Mouse (Mus musculus) kidney, adult 2 months (tissue): ENCODE data around the gene Zcchc7. TPM values are rescaled to one million over a fixed set of nuclear protein-coding genes. Genes with fewer than 3 reads are reported as not detected.

ENCODE experiments used
- DNase-seq: peaks from one replicate; pipeline ENCODE4 v3.0.0; 2021
- H3K27ac ChIP-seq: fragments of 200-500 bp; 2 replicates; pipeline ENCODE4 v1.5.1; 2012; ENCODE audit warnings: low read depth, low read length, control low read depth, inconsistent platforms; ENCODE audit not compliant: insufficient read depth
- H3K27me3 ChIP-seq: fragments of 200-500 bp; replicated peaks from 2 replicates; pipeline ENCODE4 v1.6.1; 2012; ENCODE audit warnings: mild to moderate bottlenecking, moderate library complexity, low read length, inconsistent platforms; ENCODE audit not compliant: control insufficient read depth, insufficient read depth
- H3K36me3 ChIP-seq: fragments of 200-500 bp; 2 replicates; pipeline ENCODE4 v1.6.1; 2012; ENCODE audit warnings: mild to moderate bottlenecking, moderate library complexity, low read length, inconsistent platforms; ENCODE audit not compliant: control insufficient read depth, insufficient read depth
- H3K4me1 ChIP-seq: fragments of 200-500 bp; 2 replicates; pipeline ENCODE4 v1.6.1; 2011; ENCODE audit warnings: low read length; ENCODE audit not compliant: control insufficient read depth, insufficient read depth
- H3K4me3 ChIP-seq: fragments of 200-500 bp; 2 replicates; pipeline ENCODE4 v1.5.1; 2011; ENCODE audit warnings: mild to moderate bottlenecking, low read depth, low read length, control low read depth; ENCODE audit not compliant: insufficient read depth
- CTCF ChIP-seq: fragments of 200-500 bp; conservative IDR thresholded peaks from 2 replicates; pipeline ENCODE4 v1.5.1; 2011; ENCODE audit warnings: low read depth, mild to moderate bottlenecking, control low read depth, low read length, moderate library complexity, mixed read lengths; ENCODE audit not compliant: insufficient read depth, insufficient read length
- POLR2A ChIP-seq: fragments of 200-500 bp; IDR thresholded peaks from one replicate; pipeline ENCODE4 v1.6.1; 2011; ENCODE audit warnings: low read depth, low read length, control low read depth
- WGBS: fragments of 180-500 bp; shearing (Covaris S2); methylation state at CpG from one replicate; pipeline ENCODE4 v1.1.7; 2018; 5-methylcytosine and 5-hydroxymethylcytosine counted together
- polyA plus RNA-seq: library from polyadenylated mRNA; depleted of rRNA; stranded (reverse); fragments of >200 nt; gene quantifications from 2 replicates; pipeline ENCODE4 v1.2.3, GENCODE M21; 2012; rRNA removed

Zcchc7 gene
- polyA plus RNA-seq, 1 experiment, result 9.1 TPM

- TF ChIP-seq CTCF, result peak; percentile 26; the same call in 1 of the 2 replicates
- no peak for TF ChIP-seq POLR2A
- peaks cover 20% of the 10 kb centered on the region for H3K4me1 ChIP-seq
- no peaks in the 10 kb centered on the region for H3K27me3 ChIP-seq
- no peak for DNase-seq
- H3K27ac ChIP-seq, result no peak overlapping the region
- no peak overlapping the region for H3K4me3 ChIP-seq
- no peaks in the 10 kb centered on the region for H3K36me3 ChIP-seq
- WGBS, result 82% methylated on average over 10 of the region's 10 CpGs
Measured at GRCm38 (mm10) chr4:44976921-44977710, 221.4 kb downstream of the Zcchc7 start.

- H3K27me3 ChIP-seq, result no peaks in the 10 kb centered on the region
- WGBS, result 64% methylated on average over 5 of the region's 5 CpGs
- no peak overlapping the region for H3K27ac ChIP-seq
- TF ChIP-seq CTCF (no peak), POLR2A (no peak)
- H3K4me1 ChIP-seq, result peaks cover 24% of the 10 kb centered on the region
- no peaks in the 10 kb centered on the region for H3K36me3 ChIP-seq
- H3K4me3 ChIP-seq, result no peak overlapping the region
- DNase-seq, result no peak
Measured at GRCm38 (mm10) chr4:44978175-44978574, 222.5 kb downstream of the Zcchc7 start.

DNA sequence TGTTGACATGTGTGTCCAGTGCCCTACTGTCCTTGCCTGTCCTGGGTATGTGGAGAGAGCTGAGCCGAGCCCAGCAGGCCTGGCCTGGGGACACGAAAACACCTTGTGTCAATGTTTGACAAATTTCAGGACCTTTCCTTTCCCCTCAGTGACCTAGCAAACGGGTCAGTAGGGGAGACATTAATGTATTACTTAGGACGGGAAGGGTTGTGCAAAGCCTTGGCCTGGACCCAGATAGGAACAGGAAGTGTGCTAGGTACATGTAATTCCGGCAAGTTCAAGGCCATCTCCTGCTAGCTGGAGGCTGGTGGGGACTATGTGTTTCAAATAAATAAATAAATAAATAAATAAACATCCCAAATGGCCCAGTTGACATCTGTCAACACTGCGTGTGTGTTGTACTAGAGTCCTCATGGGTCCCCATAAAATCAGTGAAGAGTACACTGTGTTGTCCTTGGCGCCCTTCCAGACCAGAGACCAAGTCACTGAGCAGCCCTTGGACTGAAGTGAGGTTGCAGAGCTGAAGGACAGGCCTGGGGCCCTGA, 224.2 kb downstream of the Zcchc7 start:
- no peak for TF ChIP-seq CTCF
- no peak for TF ChIP-seq POLR2A
- peaks cover 28% of the 10 kb centered on the region for H3K4me1 ChIP-seq
- no peaks in the 10 kb centered on the region for H3K27me3 ChIP-seq
- no peaks in the 10 kb centered on the region for H3K36me3 ChIP-seq
- DNase-seq, result peak; percentile 84
- peak overlapping the region; percentile 91 for H3K27ac ChIP-seq
- WGBS, result 29% methylated on average over 7 of the region's 7 CpGs
- no peak overlapping the region for H3K4me3 ChIP-seq

DNA sequence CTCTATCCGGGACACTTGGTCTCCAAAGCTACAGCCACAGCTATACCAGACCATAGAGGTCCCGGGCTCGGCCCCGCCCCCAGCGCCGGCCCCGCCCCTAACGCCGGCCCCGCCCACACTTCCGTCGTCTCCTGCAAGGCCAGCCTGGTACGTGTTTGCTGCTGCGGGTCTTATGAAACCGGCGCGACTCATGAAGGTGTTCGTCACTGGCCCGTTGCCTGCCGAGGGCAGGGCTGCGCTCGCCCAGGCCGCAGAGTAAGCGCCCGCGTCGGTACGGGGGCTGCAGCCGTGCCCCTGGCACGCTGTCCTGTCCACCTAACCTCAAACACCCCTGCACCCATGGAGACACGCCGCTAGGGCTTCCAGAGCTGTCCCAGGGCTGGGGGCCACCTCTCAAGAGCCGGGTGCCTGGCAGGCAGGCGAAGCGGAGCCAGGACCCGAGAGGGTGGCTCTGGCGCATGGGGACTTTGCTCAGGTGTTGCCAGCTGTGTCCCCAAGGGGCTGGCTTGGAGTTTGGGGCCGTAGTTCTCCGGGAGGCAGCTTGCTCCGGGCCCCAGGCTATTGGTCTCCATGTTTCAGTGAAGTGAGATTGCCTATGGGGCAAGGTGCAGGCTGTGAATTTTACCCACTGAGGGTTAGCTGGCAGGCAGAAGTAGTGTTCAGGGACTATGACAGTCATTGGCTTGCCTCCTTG, 225.8 kb downstream of the Zcchc7 start, which contains the start of gene Grhpr:
Gene Grhpr, plus strand, starts transcription at position 116 of the 694 bp plus-strand sequence.
- TF ChIP-seq POLR2A, result peak; percentile 81
- TF ChIP-seq CTCF, result no peak; the same call in 1 of the 2 replicates
- Histone ChIP-seq H3K4me3 (peak within 1 kb of the TSS; percentile 92), H3K36me3 (no peaks in the 10 kb centered on the region), H3K27ac (peak within 1 kb of the TSS; percentile 99), H3K4me1 (peaks cover 28% of the 10 kb centered on the region), H3K27me3 (no peaks in the 10 kb centered on the region)
- under 1% methylated on average over 40 of the region's 40 CpGs for WGBS
- peak; percentile 93 for DNase-seq

Other genes starting within 250 kb of the Zcchc7 start
- gene Pax5, start 45.4 kb upstream of the Zcchc7 start, polyA plus RNA-seq, result 0.10 and 3.4 TPM in 2 replicates
- 334 and 342 TPM in 2 replicates for gene Grhpr, start 225.5 kb downstream of the Zcchc7 start, polyA plus RNA-seq